Mouse (Mus musculus): Measurements from ENCODE around the gene Astl.

- TF ChIP-seq E2F4 (IDR thresholded peaks at IDR 0.05; ENCODE audit: insufficient read depth): no peak
- no peak for TF ChIP-seq POLR2A (IDR thresholded peaks at IDR 0.05; ENCODE audit: insufficient read length, low read depth)
- no peak for TF ChIP-seq MAX (IDR thresholded peaks at IDR 0.05; ENCODE audit: low read depth)
- TF ChIP-seq MYOD1 (IDR thresholded peaks at IDR 0.05; ENCODE audit: control insufficient read depth in 1 of 3, insufficient read length in 2 of 3, low read depth in 2 of 3): no peak
- TF ChIP-seq USF1 (IDR thresholded peaks at IDR 0.05; ENCODE audit: low read depth): no peak
Measured at GRCm38 (mm10) chr2:127363282-127363652, 24.8 kb downstream of the Astl start.
